Mouse (Mus musculus) kidney, embryonic 14.5 days (tissue): Measurements from ENCODE around the gene Hmga1b. TPM values are rescaled to one million over a fixed set of nuclear protein-coding genes. Genes with fewer than 3 reads are reported as not detected.

Source experiments
- ATAC-seq: fragments of 200-750 bp; cut with Nextera tagmentation; 2 replicates; pipeline ENCODE4 v1.8.0; 2017; ENCODE audit warnings: moderate number of reproducible peaks, mild to moderate bottlenecking, moderate TSS enrichment, moderate library complexity; ENCODE audit not compliant: low FRiP score, low TSS enrichment
- H3K27ac ChIP-seq: fragments of 300-500 bp; sonication (generic); 2 replicates; pipeline ENCODE4 v1.5.1; 2014; ENCODE audit warnings: low read depth, mild to moderate bottlenecking, low read length, moderate library complexity, mixed read lengths
- H3K27me3 ChIP-seq: fragments of 300-500 bp; sonication (generic); 2 replicates; pipeline ENCODE4 v1.6.1; 2014; ENCODE audit warnings: mild to moderate bottlenecking, low read length; ENCODE audit not compliant: control insufficient read depth, insufficient read depth
- H3K36me3 ChIP-seq: fragments of 300-500 bp; sonication (generic); 2 replicates; pipeline ENCODE4 v1.6.1; 2014; ENCODE audit warnings: low read length, mixed read lengths; ENCODE audit not compliant: control insufficient read depth, insufficient read depth
- H3K4me1 ChIP-seq: fragments of 300-500 bp; sonication (generic); 2 replicates; pipeline ENCODE4 v1.6.1; 2014; ENCODE audit warnings: low read length, mixed read lengths; ENCODE audit not compliant: control insufficient read depth, insufficient read depth
- H3K4me2 ChIP-seq: fragments of 300-500 bp; sonication (generic); replicated peaks from 2 replicates; pipeline ENCODE4 v1.6.1; 2014; ENCODE audit warnings: low read depth, mild to moderate bottlenecking, low read length
- H3K4me3 ChIP-seq: fragments of 300-500 bp; sonication (generic); 2 replicates; pipeline ENCODE4 v1.5.1; 2014; ENCODE audit warnings: mild to moderate bottlenecking, low read length
- H3K9ac ChIP-seq: fragments of 300-500 bp; sonication (generic); 2 replicates; pipeline ENCODE4 v1.6.1; 2014; ENCODE audit warnings: low read depth, mild to moderate bottlenecking, low read length, moderate library complexity
- H3K9me3 ChIP-seq: fragments of 300-500 bp; sonication (generic); 2 replicates; pipeline ENCODE4 v1.6.1; 2016; ENCODE audit warnings: low read length; ENCODE audit not compliant: control insufficient read depth
- WGBS: fragments of 180-500 bp; shearing (Covaris S2); extraction: QIAGEN DNeasy Blood & Tissue Kit; methylation state at CpG from one replicate; pipeline ENCODE4 v1.1.7; 2014; 5-methylcytosine and 5-hydroxymethylcytosine counted together
- polyA plus RNA-seq: library from polyadenylated mRNA; unstranded; fragments of >200 nt; fragmentation: Nextera tagmentation; extraction: Ambion mirVana; gene quantifications from 2 replicates; pipeline ENCODE4 v1.2.1, GENCODE M21; 2014

Hmga1b gene
- polyA plus RNA-seq, 1 experiment from 2014 or later, result 5.2 TPM

GRCm38 (mm10) chr11:120804274-120804673 is 41.7 kb downstream of the Hmga1b start:
- H3K27ac ChIP-seq, result no peak overlapping the region
- H3K9me3 ChIP-seq, result no peaks in the 10 kb centered on the region
- H3K4me3 ChIP-seq, result no peak overlapping the region
- 81% methylated on average over 7 of the region's 7 CpGs for WGBS
- no peak overlapping the region for H3K4me2 ChIP-seq
- no peak for ATAC-seq
- H3K36me3 ChIP-seq, result peaks cover 41% of the 10 kb centered on the region
- no peak overlapping the region for H3K9ac ChIP-seq
- H3K27me3 ChIP-seq, result no peaks in the 10 kb centered on the region
- no peaks in the 10 kb centered on the region for H3K4me1 ChIP-seq

DNA sequence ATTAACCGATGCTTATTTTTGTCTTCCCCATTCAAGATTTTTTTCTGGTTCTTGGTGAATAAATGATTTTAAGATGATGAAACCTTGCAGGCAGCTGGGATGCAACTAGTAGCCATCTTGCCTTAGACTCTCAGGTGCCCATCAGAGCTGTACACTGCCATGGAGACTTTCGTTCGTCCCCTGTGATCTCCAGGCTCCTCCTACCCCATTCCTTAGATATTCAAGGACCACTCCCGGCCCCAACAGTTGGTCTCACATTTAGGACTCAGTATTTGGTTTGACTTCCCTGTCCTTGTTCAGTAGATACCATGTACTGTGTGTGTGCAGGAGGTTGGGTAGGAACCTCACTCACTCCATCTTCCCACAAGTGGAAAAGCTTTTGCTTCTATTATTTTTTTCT is 42.2 kb downstream of the Hmga1b start:
- Histone ChIP-seq H3K9ac (no peak overlapping the region), H3K27me3 (no peaks in the 10 kb centered on the region), H3K4me1 (no peaks in the 10 kb centered on the region), H3K4me2 (no peak overlapping the region), H3K27ac (no peak overlapping the region), H3K9me3 (no peaks in the 10 kb centered on the region), H3K4me3 (no peak overlapping the region), H3K36me3 (peaks cover 46% of the 10 kb centered on the region)
- WGBS, result 77% methylated on average over 4 of the region's 4 CpGs
- ATAC-seq, result no peak

DNA sequence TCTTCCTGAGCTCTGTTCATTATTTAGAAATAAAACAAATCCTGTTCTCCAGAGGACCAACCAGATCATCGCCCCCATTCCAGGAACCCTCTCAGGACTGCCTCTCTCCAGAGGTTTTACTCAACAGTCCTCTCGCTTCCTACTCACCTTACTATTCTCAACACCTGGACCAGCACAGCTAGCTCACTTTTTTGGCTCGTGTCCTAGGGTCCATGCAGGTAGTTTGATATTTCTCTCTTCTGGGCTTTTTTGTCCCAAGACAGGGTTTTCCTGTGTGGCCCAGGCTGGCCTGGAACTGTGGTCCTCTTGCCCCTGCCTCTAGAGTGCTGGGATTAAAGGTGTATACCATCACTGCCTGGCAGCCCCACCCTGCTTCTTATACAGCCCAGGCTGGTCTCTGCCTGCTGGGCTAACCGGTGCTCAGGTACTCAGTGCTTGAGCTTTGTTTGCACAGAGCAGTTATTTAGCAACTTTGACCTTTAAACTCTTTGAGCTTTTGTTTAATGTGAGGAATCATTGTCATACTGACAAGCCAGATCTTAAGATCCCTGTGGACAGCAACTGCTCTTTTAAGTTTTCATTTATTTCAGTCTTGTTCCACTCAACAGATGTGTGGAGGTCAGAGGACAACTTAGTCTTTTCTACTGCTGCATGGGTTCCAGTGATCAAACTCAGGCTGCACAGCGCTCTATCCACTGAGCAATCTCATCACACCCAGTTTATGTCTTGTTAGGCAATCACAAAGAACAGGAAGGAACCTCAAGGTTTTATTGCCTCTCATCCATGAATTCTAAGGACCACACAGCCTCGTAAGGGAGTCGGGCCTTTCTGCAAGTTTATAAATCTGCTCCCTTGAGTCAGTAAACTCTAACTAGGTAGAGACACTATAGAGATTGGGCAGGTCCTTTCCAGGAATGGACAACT is 43.0 kb downstream of the Hmga1b start:
- Histone ChIP-seq H3K9me3 (no peaks in the 10 kb centered on the region), H3K27me3 (no peaks in the 10 kb centered on the region), H3K36me3 (peaks cover 54% of the 10 kb centered on the region), H3K9ac (no peak overlapping the region), H3K27ac (no peak overlapping the region), H3K4me2 (no peak overlapping the region), H3K4me3 (no peak overlapping the region), H3K4me1 (no peaks in the 10 kb centered on the region)
- 81% methylated on average over 7 of the region's 7 CpGs for WGBS
- ATAC-seq, result no peak

DNA sequence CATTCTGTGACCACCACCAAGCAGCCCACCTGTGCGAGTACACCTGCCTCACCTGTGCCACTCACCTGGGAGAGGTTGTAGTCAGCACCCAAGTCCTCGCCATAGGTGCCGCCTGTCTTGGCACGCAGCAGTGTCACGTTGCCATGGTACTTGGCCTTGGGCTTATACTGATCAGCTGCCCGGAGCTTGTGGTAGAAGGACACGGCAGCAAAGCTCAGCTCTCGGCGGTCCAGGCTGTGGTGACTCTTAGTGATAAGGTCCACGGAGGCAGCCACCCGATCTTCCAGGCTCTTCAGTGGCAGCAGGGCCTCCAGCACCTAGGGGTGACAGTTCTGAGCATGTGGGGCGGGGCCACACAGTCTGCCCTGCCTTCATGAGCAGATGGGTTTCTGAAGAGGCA is 45.4 kb downstream of the Hmga1b start:
- Histone ChIP-seq H3K4me2 (no peak overlapping the region), H3K4me3 (no peak overlapping the region), H3K9ac (no peak overlapping the region), H3K9me3 (no peaks in the 10 kb centered on the region), H3K27ac (no peak overlapping the region), H3K27me3 (no peaks in the 10 kb centered on the region), H3K4me1 (no peaks in the 10 kb centered on the region), H3K36me3 (peaks cover 78% of the 10 kb centered on the region)
- ATAC-seq, result no peak
- WGBS, result 93% methylated on average over 12 of the region's 12 CpGs

DNA sequence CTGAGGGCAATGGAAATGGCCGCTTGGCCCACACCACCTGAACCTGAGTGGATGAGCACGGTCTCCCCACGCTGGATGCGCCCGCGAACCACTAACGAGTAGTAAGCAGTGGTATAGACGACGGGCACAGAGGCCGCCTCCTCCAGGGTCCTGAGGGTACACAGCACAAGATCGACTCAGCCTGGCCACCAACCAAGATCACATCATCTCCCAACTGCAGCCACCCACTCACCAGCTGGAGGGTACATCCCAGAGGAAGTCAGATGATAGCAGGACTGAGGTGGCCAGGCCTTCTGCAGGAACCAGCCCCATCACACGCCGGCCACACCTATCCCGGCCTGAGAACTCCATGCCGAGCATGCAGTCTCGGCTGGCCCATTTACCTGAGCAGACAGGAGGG is 49.5 kb downstream of the Hmga1b start:
- H3K9me3 ChIP-seq, result no peaks in the 10 kb centered on the region
- no peaks in the 10 kb centered on the region for H3K27me3 ChIP-seq
- no peak for ATAC-seq
- peaks cover 100% of the 10 kb centered on the region for H3K36me3 ChIP-seq
- no peak overlapping the region for H3K9ac ChIP-seq
- H3K4me2 ChIP-seq, result no peak overlapping the region
- H3K4me1 ChIP-seq, result no peaks in the 10 kb centered on the region
- no peak overlapping the region for H3K4me3 ChIP-seq
- WGBS, result 97% methylated on average over 16 of the region's 16 CpGs
- no peak overlapping the region for H3K27ac ChIP-seq

Other genes with a start within 250 kb of the Hmga1b start
- gene Gcgr, start 232.1 kb upstream of the Hmga1b start, polyA plus RNA-seq, result 2.0 and 2.4 TPM in 2 replicates
- gene Mcrip1, start 213.1 kb upstream of the Hmga1b start, polyA plus RNA-seq, result 236 and 265 TPM in 2 replicates
- 0.58 and 0.89 TPM in 2 replicates for gene Ppp1r27, start 211.7 kb upstream of the Hmga1b start, polyA plus RNA-seq
- 558 and 716 TPM in 2 replicates for gene P4hb, start 189.5 kb upstream of the Hmga1b start, polyA plus RNA-seq
- gene Arhgdia, start 181.2 kb upstream of the Hmga1b start, polyA plus RNA-seq, result 454 and 612 TPM in 2 replicates
- 594 and 799 TPM in 2 replicates for gene Alyref, start 164.4 kb upstream of the Hmga1b start, polyA plus RNA-seq
- gene Anapc11, start 164.4 kb upstream of the Hmga1b start, polyA plus RNA-seq, result 212 and 242 TPM in 2 replicates
- gene Npb, start 154.3 kb upstream of the Hmga1b start, polyA plus RNA-seq, result 14.8 and 19.5 TPM in 2 replicates
- 82.7 and 83.5 TPM in 2 replicates for gene Pcyt2, start 144.9 kb upstream of the Hmga1b start, polyA plus RNA-seq
- 23.8 and 28.6 TPM in 2 replicates for gene Sirt7, start 137.6 kb upstream of the Hmga1b start, polyA plus RNA-seq
- gene Mafg, start 129.2 kb upstream of the Hmga1b start, polyA plus RNA-seq, result 26.9 and 27.9 TPM in 2 replicates
- 19.9 and 21.8 TPM in 2 replicates for gene Pycr1, start 119.0 kb upstream of the Hmga1b start, polyA plus RNA-seq
- gene Myadml2, start 114.6 kb upstream of the Hmga1b start, polyA plus RNA-seq, result not detected in 2 replicates
- 6.9 and 9.9 TPM in 2 replicates for gene Notum, start 101.6 kb upstream of the Hmga1b start, polyA plus RNA-seq
- gene Aspscr1, start 89.8 kb upstream of the Hmga1b start, polyA plus RNA-seq, result 107 and 124 TPM in 2 replicates
- 157 and 195 TPM in 2 replicates for gene Cenpx, start 49.1 kb upstream of the Hmga1b start, polyA plus RNA-seq
- gene Lrrc45, start 48.9 kb upstream of the Hmga1b start, polyA plus RNA-seq, result 41.9 and 43.1 TPM in 2 replicates
- 5.0 and 28.7 TPM in 2 replicates for gene Rac3, start 41.3 kb upstream of the Hmga1b start, polyA plus RNA-seq
- 21.1 and 23.2 TPM in 2 replicates for gene Dcxr, start 35.5 kb upstream of the Hmga1b start, polyA plus RNA-seq
- 0.47 TPM in 1 of 2 replicates, not detected in the other for gene Cbr2, start 30.7 kb upstream of the Hmga1b start, polyA plus RNA-seq
- 19.3 and 26.2 TPM in 2 replicates for gene Rfng, start 21.4 kb downstream of the Hmga1b start, polyA plus RNA-seq
- gene Gps1, start 21.5 kb downstream of the Hmga1b start, polyA plus RNA-seq, result 213 and 239 TPM in 2 replicates
- 58.2 and 80.3 TPM in 2 replicates for gene Dus1l, start 33.6 kb downstream of the Hmga1b start, polyA plus RNA-seq
- gene Fasn, start 61.8 kb downstream of the Hmga1b start, polyA plus RNA-seq, result 54.9 and 79.9 TPM in 2 replicates
- 5.0 and 9.2 TPM in 2 replicates for gene Ccdc57, start 170.1 kb downstream of the Hmga1b start, polyA plus RNA-seq
- 21.8 and 21.9 TPM in 2 replicates for gene Slc16a3, start 185.7 kb downstream of the Hmga1b start, polyA plus RNA-seq
- gene Csnk1d, start 228.5 kb downstream of the Hmga1b start, polyA plus RNA-seq, result 49.8 and 78.9 TPM in 2 replicates